Mouse (Mus musculus) telencephalon, adult 2 months (tissue): ENCODE measurements around the gene Gtf2ird2.

Experiments used
- DNase-seq: peaks from one replicate; pipeline ENCODE4 v3.0.0-alpha.2; 2011; ENCODE audit warnings: low read depth, low spot score

The Gtf2ird2 gene

DNA sequence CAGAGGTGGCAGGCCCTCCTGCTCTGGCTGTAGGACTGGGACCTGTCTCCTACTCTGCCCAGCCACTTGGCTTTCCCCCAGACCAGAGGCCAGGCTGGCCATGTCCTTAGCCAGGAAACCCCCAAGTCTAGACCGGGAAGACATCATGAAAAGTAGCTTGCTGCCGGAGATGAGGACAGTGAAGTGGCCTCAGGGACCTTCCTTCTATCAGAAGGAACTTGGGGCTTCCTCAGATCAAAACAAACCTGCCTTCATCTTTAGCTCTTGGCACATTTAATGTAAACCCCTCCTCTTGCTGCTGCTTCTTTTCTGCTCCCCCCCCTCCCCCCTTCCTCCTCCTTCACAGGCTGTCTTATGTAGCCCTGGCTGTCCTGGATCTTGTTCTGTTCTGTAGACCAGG, 50.4 kb downstream of the Gtf2ird2 start:
- no peak for DNase-seq

DNA sequence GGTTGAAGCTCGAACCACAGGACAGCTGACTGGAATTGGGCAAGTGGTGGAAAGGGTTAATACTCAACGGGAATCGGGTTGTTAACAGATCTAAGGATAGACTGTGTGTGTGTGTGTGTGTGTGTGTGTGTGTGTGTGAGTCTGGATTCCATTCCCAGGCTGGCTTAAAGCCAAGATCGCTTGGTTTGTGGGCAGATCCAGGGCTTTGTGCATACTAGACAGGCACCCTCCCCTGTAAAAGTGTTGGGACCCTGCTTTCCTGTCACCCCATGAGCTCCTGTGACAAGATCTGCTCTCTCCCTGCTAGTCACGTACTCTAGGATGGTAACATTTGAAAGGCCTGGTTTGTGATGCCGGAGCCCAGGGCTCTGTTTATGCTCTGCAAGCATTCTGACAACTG, 51.3 kb downstream of the Gtf2ird2 start:
- DNase-seq = no peak

DNA sequence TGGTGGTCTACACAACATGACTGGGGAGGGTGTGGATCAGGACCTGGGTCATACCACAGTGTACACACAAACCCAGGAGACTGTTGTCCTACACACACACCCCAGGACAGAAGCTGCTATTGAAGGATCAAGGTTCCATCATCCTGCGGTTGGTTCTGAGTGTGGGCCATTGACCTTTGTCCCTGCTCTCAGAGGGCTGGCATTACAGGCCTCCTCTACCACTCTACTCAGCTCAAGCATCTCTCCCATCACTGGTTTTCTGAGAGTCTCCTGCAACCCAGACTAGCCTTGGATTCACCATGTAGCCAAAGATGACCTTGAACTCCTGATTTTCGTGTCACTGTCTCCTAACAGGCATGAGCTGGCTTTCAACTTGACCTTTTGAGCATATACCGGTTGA, 52.4 kb downstream of the Gtf2ird2 start:
- DNase-seq = no peak

DNA sequence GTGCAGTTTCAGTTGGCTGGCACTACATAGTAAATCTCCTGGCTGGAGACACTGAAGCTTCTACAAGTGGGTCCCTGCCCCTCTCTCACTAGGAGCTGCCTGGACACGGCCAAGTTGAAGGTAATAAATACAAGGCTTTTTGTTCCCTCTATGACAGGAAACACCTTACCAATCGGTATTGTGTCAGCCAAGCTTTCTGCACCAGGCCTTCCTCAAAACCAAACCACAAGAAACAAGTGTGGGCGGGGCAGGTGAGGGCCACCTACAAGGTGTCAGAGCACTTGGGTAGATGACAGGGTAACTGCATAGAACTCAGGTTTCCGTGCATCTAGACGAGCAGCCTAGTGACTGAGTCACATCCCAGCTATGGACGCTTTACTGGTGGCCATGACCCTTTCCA, 53.0 kb downstream of the Gtf2ird2 start:
- no peak for DNase-seq

DNA sequence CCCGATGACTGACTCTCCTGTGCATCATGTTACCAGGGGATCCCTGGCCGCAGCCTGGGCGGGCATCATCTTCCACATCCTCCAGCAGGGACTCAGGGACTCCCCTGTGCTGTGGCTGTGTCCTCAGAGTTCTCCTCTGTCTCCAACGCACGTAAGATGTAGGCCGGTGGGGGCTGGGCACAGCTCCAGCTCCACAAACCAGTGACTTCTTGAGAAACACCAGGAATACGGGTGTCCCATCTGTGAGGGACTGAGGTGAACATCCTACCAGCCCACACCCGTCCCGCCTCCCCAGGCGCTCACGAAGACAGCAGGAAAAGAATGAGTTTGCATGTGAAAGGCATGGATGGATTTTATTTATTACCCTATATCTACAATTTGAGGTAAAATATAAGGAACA, 53.7 kb downstream of the Gtf2ird2 start:
- no peak for DNase-seq

DNA sequence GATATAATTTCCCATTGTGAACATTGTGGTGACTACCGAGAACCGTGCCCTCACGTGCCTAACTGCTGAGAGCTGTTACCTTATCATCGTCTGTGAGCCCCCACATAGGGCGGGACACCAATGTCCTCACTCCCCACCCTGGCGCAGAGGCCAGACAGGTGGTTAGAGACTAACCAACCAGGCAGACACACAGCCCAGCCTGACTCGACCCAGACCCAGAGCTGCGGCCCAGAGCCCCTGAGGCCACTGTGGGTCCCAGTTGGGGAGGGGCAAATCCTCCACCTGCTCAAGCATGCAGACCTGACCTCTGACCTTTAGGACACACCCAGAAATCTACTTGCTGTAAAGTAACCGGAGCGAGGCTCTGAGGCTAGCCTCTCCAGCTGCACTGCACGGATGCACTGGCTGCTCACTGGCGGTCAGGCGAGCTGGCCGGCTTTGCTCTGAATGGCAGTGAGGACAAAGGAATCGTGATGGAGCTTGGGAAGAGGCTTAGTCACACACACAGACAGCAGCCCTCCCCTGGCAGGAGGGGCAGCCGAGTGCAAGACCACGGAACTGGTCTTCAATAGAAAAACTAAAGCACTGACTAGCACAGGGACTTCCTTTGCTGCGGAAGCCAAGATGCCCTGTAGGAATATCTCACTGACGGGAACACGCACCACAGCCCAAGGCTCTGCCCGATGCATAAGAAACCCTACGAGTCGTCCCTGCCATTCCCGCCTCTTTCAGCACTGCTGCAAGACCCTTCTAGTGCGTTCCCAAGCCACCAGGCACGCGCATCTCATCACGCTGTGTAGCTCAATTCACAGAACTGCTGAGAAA, 54.3 kb downstream of the Gtf2ird2 start:
- DNase-seq = no peak

DNA sequence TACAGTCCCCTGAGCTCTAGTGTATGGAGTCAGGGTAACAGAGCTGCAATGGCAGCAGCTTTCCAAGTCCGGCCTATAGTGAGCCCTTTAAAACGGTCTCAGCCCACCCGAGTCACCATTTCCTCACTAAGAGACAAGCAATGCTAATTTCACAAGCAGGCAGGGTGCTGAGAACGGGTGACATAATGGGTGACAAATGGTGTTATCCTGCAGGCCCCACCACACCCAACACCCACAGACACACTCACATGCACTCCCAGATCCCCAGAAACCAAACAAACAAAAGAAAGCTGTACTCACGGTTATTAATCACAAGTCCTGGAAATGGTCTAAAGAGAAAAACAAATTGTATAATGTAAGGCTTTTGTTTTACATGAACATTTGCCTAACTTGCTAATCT, 58.0 kb downstream of the Gtf2ird2 start:
- no peak for DNase-seq

DNA sequence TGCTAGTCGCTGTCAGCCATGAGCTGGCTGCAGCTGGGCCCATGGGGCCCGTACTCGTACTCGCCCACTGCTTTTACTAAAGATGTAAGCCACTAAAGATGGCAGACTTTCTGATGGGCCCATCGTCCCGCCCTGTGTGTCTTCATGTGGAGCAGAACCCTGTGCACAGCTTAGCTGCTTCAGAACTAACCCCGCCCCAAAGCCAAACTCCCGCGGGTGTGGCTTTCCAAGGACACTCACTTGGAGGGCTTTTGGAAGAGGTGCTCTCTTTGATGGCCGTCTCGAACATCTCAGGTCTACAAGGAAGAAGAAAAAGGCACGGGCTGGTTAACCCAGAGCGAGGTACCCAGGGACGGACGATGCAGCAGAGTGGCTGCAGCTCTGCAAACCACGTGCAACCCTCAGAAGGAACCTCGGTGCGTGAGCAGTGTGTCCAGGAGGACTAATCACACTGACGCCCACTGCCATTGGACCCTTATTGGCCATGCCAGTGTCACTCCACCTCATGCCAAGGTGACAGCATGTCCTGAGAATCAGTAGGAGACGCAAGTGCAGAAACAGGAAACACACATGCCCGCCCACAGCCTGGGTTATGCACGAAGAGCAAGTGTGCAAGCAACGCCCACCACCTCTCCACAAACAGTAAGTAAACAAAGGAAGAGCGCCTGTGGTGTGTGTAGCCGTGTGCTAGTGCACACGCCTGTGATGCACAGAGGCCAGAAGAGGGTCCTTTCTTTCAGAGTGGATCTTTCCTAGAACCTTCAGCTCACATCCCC, 60.0 kb downstream of the Gtf2ird2 start:
- DNase-seq = no peak

DNA sequence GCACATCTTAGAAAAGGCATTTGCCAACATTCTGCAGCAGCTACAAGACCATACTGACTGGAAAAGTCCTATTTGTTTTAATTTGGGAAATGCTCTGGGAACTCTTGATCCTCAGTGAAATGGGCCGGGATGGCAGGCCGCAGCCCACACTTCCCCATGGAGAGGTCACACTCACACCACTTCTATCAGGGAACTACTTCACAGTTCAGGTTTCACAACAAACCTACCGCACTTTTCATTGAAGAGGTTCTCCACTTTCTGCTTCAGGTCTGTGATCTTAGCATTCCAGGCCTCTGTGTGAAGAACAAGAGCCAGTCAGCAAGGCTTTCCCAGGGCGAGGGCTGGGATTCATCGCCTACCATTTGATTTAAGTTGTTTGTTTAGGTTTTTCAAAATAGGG, 61.1 kb downstream of the Gtf2ird2 start:
- no peak for DNase-seq

DNA sequence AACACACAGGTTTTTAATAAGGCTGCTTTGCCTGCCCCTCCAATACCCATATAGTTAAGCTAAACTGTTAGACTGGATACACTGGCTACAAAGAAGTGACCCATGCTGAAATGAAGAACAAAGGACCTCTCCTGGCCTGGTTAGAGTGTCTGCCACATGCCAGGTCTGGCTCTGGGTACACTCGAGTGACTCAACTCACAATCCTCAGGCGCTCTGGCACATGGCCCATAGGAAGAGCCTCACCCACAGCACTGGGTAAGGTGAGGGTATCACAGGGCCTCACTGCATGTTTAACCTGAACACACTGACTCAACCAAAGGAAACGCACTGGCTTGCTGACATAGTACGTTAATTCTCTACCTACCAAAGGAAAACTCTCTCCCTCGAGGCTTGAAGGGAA, 62.3 kb downstream of the Gtf2ird2 start:
- DNase-seq = no peak

DNA sequence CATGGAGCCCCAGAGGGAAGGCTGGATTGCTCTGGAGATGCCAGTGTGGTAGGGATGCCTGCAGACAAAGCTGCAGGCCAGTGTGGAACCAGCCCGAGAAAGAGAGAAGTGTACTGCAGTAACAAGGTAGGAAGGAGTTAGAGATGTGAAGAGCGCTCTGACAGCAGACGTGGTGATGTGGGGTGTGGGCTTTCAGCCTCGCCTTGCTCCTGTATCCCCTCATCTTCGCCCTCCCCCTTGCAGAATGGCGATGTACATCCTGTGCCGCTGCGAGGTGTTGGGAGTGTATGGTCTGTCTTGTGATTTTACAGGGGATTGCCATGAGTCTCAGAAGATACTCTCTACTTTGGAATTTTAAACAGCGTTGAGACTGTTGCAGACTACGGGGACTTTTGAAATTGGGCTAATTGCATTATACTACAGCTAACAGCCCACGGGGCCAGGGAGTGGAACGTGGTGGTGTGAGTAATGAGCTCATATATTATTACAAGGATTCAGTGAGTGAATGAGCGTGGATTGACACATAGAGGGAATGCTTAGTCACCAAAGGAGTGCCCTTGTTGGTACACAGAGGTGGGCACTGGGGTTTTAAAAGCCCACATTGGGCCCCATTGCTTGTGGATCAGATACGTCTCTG, 64.9 kb downstream of the Gtf2ird2 start:
- DNase-seq = no peak

DNA sequence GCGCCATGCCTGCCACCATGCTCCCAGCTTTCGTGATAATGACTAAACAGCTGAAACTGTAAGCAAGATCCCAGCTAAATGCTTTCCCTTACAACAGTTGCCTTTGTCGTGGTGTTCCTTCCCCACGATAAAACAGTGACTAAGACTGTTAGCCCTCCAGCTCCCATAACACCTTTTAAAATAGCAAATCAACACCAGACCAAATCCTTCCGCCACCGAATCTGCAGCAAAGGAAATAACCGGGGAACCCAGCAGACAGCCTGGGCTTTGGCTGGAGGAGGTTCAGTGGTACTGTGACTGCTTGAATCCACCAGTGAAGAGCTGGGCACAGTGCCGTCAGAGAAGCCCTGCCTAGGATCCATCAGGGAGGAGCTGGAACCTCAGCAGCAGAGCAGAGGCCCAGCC, 65.4 kb downstream of the Gtf2ird2 start:
- peak; percentile 57 for DNase-seq

DNA sequence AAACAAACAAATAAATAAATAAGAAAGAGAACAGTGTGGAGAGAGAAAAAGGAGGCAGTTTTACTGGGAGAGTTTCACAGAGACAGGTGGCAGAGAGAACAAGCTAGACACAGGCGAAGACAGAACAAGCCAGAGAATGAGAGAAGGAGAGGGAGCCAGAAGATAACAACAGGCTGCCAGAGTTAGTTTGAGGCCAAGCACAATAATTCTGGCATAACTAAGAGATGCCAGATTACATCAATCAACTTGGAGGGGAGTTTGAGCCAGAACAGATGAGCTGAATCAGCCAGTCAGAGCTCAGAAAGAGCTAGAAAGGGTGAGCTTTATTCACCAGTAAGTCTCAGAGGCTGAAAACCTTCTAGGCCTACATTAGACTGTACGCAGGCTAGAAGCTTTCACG, 66.8 kb downstream of the Gtf2ird2 start:
- no peak for DNase-seq

DNA sequence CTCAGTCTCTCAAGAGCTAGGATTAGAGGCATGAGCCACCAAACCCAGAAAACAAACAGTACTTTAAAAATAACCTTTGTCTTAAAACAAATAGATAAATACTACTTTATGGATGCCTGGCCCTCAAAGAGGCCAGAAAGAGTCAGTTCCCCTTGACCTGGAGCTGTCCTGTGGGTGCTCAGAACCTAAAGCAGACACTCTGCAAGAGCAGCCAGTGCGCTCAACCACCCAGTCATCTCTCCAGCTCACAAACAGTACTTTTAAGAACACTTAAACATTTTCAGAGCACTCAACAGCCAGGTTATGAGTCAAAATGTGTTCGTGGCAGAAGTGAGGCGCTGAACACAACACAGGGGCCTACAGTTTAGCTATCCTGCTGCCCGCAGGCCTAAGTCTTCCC, 67.3 kb downstream of the Gtf2ird2 start:
- no peak for DNase-seq

DNA sequence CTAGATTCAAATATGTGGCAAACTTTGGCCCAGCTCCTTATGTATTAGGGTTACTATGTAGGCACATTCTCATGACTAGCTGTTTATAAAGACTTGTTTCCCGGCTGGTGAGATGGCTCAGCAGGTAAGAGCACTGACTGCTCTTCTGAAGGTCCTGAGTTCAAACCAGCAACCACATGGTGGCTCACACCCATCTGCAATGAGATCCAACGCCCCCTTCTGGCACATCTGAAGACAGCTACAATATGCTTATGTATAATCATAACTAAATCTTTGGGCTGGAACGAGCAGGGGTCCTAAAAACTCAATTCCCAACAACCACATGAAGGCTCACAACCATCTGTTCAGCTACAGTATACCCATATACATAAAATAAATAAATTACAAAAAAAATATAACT, 70.0 kb downstream of the Gtf2ird2 start:
- DNase-seq = no peak

DNA sequence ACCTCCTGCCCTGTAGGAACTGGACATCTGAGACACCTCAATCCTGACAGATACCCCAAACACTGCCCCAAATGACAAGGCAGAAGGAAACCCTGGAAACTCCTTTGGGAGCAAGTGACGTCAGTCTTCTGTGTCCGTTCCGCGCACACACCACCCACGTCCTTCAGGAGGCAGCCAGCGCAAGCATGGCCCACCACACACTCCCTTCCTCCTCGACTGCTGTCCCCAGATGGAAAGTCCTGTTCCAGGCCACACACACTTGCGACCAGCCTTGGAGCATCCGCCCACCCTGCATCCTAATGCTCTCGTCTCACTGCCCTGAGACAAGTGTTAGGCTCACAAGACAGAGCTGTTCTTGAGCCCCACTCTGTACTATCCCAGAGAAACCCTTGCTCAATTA, 71.5 kb downstream of the Gtf2ird2 start:
- DNase-seq = peak; percentile 44

DNA sequence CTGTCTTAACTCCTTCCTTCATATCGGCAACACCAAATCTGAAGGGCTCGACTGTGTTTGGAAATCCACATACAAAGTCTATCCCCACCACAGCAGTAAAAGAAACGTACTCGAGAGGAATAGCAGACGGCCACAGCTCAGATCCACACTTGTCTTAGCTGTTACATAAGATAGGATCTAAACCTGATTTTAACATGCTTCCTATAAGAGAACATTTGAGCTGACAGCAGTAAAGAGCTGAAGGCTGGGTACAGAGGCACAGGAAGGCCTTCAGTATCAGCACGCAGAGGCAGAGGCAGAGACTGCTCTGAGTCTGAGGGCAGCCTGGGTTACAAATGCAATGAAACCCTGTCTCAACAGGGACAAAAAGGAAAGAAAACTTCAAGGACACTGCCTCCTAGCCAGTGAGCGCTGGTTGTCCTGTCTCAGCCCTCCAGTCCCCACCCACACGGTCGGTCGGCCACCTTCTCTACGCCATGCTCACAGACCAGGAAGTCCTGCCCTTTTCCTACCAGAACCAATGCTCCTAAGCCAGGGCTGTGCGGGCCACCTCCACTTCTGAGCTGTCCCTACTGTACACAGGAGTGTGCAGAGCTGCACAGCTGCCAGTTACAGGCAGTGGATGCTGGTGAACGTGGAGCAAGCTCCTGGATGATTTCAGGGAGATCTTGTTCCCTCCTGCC, 73.7 kb downstream of the Gtf2ird2 start:
- DNase-seq = peak; percentile 40

DNA sequence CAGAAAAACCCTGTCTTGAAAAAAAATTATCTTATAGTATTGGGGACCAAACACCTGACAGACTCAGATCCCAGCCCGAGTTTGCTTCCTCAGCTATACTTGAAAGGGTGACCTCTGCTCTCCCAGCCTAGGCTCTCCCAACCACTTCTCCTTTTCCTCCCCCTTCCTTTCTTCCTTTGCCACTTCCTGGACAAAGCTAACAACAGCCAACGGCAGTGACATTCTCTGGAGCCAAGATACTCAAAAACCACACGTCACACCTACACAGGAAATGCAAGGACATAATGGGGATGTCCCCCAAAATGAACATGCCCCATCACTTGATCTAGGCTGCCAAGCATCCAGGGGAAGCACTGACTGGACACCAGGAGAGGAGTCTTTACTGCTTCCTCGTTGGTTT, 74.6 kb downstream of the Gtf2ird2 start:
- no peak for DNase-seq

DNA sequence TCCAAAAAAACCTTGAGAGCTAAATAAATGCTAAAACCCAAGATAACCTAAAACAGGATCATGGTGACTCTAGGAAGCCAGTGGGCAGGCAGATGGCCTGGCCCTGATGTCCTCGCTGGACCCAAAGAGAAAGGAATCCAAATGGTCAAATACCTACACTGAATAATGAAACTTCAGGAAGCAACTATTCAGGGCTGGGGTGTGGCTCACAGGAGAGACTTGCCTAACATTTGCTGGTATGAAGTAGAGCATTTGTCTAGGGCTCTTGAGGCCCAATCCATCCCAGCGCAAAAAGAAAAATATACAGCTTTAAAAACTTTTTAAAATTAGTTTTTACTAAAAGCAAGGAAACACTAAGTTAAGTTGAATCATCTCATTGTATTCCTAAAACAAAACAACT, 75.1 kb downstream of the Gtf2ird2 start:
- no peak for DNase-seq

DNA sequence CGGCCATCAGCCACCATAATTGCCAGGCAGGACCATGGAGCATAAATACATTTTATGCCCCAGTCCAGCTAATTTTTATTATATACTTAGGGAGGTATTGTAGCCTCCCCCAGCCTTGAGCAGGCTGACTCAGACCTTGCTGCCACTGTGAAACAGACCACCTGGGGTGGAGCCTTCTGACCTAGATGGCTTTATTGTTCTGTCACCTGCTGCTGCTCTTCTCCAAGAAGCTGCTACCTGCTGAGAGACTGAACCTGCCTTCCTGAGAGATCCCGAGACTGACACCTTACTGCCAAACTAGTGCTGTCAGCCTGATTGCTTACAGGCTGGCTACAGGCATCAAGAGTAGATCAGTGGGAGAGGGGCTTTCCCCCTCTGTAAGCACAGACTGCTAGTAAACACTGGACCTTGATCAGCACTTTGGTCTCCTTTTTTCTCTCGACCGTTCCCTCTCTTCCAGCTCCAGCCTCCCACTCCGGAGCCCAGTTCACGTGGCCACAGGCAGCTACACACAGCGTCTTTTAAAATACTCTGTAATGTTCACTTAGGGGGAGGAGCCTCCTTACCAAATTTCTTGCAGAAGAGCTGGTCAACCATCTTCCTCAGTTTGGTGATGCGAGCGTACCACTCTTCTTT, 76.3 kb downstream of the Gtf2ird2 start:
- DNase-seq = no peak

DNA sequence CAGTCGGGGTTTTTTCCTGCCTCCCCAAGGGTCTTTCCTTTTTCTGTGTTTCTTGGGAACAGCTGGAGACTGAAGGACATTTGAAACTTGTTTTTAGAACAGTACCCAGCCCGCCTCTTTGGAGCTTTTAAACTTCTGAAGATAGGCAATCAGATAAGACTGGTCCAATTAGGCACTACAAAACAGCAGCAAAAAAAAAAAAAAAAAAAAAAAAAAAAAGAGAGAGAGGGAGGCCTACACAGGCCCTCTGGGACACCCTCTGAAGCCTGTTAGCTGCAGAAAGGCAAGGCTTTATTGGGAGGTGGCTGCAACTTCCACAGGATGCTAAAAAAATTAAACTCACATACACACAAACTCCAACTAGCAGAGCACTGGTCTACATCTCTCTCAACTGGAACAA, 82.1 kb downstream of the Gtf2ird2 start:
- no peak for DNase-seq

DNA sequence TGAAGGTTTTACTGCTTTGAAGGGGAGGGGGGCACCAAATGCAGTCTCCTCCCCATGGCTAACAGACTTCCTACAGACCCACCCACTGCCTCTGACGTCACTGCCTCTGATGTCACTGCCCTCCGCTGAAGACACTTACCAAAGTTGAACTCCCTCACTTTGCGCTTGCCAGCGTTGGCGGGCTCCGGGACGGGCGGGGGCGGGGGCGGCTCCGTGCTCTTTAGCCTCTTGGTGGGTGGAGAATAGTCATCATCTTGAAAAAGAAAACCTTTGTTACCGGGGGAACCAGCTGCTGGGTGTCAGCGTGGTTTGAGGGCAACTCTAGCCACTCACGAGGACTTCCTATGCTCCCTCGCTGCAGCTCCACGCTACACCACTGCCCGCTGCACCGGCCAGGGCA, 82.6 kb downstream of the Gtf2ird2 start:
- no peak for DNase-seq
